Comparison of ENCODE assay signal across 8 mouse cellular contexts in the genomic region with DNA sequence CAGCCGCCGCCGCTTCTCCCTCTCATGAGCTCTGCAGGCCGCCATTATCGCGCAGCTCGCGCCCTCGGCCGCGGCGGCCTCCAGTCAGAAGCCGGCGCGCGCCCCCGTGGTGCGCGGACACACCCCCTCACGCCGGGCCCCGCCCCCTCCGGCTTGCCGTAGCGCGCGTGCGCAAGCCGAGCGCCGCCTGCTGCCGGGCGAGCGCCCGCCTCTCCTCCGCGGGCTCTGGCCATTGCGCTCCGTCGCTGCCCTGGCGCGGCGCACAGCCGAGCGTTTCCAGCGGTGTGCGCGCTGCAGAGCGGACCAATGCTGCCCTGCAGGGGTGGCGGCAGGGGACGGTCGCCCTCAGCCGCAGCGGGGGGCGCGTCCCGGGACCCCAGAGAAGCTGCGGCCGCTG. TPM values are rescaled to one million over a fixed set of nuclear protein-coding genes. Genes with fewer than 3 reads are reported as not detected.
DNase-seq lines count a peak whose midpoint lies in the region; ATAC-seq lines count a peak whose summit lies in the region.

No protein-coding gene starts in this region.

- peaks cover 20% of the 10 kb centered on the region for H3K4me1 ChIP-seq in hindbrain, embryonic 14.5 days (replicated peaks; ENCODE audit: control insufficient read depth, insufficient read depth, low read length)

- peak overlapping the region; percentile 99 for H3K4me3 ChIP-seq in hindbrain, embryonic 14.5 days (replicated peaks; ENCODE audit: low read length)

- H3K36me3 ChIP-seq in hindbrain, embryonic 14.5 days (replicated peaks; ENCODE audit: control insufficient read depth, insufficient read depth): peaks cover 24% of the 10 kb centered on the region

- ATAC-seq in hindbrain, embryonic 14.5 days (ENCODE audit: low FRiP score): peak; percentile 95

- no peaks in the 10 kb centered on the region for H3K27me3 ChIP-seq in hindbrain, embryonic 14.5 days (ENCODE audit: control insufficient read depth, insufficient read depth, low read length)

- H3K9me3 ChIP-seq in hindbrain, embryonic 14.5 days (ENCODE audit: control insufficient read depth, low read length): no peaks in the 10 kb centered on the region

- H3K27ac ChIP-seq in hindbrain, embryonic 14.5 days: peak overlapping the region; percentile 99

- H3K4me2 ChIP-seq in hindbrain, embryonic 14.5 days (replicated peaks): peak overlapping the region; percentile 89

- peak overlapping the region; percentile 93 for H3K9ac ChIP-seq in hindbrain, embryonic 14.5 days

- WGBS in hindbrain, embryonic 14.5 days: under 1% methylated on average over 45 of the region's 59 CpGs

- peak; percentile 97 for DNase-seq in T-cell, adult 2 months (ENCODE audit: low spot score)
- peak; percentile 99 for DNase-seq in cerebellum, postnatal 25 days
- DNase-seq in frontal cortex, postnatal 25 days (ENCODE audit: low spot score in 2 of 2): peak; percentile 90 to 95
- peak; percentile 99 for DNase-seq in hindbrain, embryonic 14.5 days (ENCODE audit: low spot score)
- peak; percentile 96 to 98 for DNase-seq in layer of hippocampus, postnatal 36 days
- peak; percentile 94 for DNase-seq in lung, postnatal 25 days (ENCODE audit: low spot score)
- DNase-seq in retina, adult 2 months (ENCODE audit: low read depth, low spot score): peak; percentile 90
- peak; percentile 96 to 98 for DNase-seq in thymus, postnatal 36 days

RNA-seq across cellular contexts. Expression of a gene that starts 0.5 kb away (rescaled TPM):
- polyA plus RNA-seq in hindbrain, embryonic 14.5 days (2014; fragmentation: Nextera tagmentation; extraction: Ambion mirVana): 38.5 and 45.1 TPM in 2 replicates
- 10 to 100 TPM; 16.7 to 21.5 TPM for total RNA-seq in layer of hippocampus, postnatal 36 days (2021)

RNA-seq across cellular contexts. Expression of a gene that starts 27.8 kb away (rescaled TPM):
- 0.23 TPM in 1 of 2 replicates, not detected in the other for polyA plus RNA-seq in hindbrain, embryonic 14.5 days (2014; fragmentation: Nextera tagmentation; extraction: Ambion mirVana)
- not detected for total RNA-seq in layer of hippocampus, postnatal 36 days (2021)

RNA-seq across cellular contexts. Expression of a gene that starts 33.3 kb away (rescaled TPM):
- polyA plus RNA-seq in hindbrain, embryonic 14.5 days (2014; fragmentation: Nextera tagmentation; extraction: Ambion mirVana): 16.4 and 16.9 TPM in 2 replicates
- 1 to 10 TPM; 2.7 to 7.4 TPM for total RNA-seq in layer of hippocampus, postnatal 36 days (2021)

RNA-seq across cellular contexts. Expression of a gene that starts 40.4 kb away (rescaled TPM):
- polyA plus RNA-seq in hindbrain, embryonic 14.5 days (2014; fragmentation: Nextera tagmentation; extraction: Ambion mirVana): 0.35 and 0.87 TPM in 2 replicates
- total RNA-seq in layer of hippocampus, postnatal 36 days (2021): not detected

RNA-seq across cellular contexts. Expression of a gene that starts 41.8 kb away (rescaled TPM):
- 12.5 and 14.4 TPM in 2 replicates for polyA plus RNA-seq in hindbrain, embryonic 14.5 days (2014; fragmentation: Nextera tagmentation; extraction: Ambion mirVana)
- total RNA-seq in layer of hippocampus, postnatal 36 days (2021): 10 to 100 TPM; 10.2 to 11.4 TPM

Comparison
In these comparisons a context has a peak if more than half of its experiments do, and no peak if none do; other contexts are left out.
1. Peak in every context shown above with its lines: DNase-seq, ATAC-seq, H3K4me3 ChIP-seq and H3K27ac ChIP-seq.